Mouse (Mus musculus) ES-E14 (cell line): ENCODE measurements around the gene Kmt5c.

Source experiments
- CHD2 ChIP-seq: IDR thresholded peaks from 2 replicates; pipeline ENCODE4 v1.6.1; 2014; ENCODE audit warnings: mild to moderate bottlenecking, low read depth, low read length, inconsistent platforms
- HCFC1 ChIP-seq: IDR thresholded peaks from 2 replicates; pipeline ENCODE4 v1.6.1; 2012; ENCODE audit warnings: low read length, inconsistent platforms, borderline replicate concordance; ENCODE audit not compliant: insufficient read depth
- MAFK ChIP-seq: IDR thresholded peaks from 2 replicates; pipeline ENCODE4 v1.6.1; 2014; ENCODE audit warnings: mild to moderate bottlenecking, low read depth, low read length, inconsistent platforms; ENCODE audit not compliant: insufficient read depth
- ZNF384 ChIP-seq: IDR thresholded peaks from 2 replicates; pipeline ENCODE4 v1.6.1; 2012; ENCODE audit warnings: low read depth, low read length, inconsistent platforms

DNA sequence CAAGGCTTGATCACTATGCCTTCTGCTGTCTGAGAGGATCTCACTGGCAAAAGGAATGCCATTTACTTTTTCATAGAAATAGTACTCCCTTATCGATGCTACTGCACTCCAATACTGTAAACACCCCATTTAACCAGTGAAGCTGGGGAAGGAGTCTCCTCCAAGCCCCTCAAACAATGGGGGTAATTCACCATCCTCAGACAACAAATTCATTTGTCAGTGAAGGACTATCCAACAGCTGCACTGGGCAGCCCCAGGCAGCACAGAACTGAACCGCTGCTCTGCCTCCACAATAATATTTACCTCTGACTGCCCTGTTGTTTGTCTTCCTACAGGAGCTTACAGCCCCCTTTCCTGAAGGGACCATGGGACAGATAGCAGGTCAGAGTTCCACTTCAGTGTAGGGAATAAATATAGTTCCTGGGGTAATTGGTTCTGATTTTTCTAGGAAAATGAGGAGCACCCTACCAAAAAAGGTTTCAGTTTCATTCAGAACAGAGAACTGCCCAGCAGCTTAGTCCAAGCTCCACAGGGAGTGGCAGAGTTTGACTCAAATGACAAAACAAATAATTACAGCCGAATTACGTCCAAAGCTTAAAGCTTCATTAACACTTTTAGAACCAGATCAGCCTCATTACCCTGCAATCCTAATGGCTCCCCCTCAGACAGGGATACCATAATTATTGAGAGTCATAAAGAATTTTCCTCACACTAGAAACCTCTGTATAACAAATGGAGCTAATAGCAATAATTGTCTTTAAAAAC, 25.2 kb downstream of the Kmt5c start:
- TF ChIP-seq MAFK (no peak), HCFC1 (no peak), CHD2 (no peak), ZNF384 (no peak)
